Mouse (Mus musculus) skeletal muscle tissue, adult 2 months (tissue): Measurements from ENCODE around the gene Ism2.

Source experiments
- DNase-seq: peaks from one replicate; pipeline ENCODE4 v3.0.0-alpha.2; 2012; ENCODE audit warnings: low read depth, low spot score

Ism2 gene

DNA sequence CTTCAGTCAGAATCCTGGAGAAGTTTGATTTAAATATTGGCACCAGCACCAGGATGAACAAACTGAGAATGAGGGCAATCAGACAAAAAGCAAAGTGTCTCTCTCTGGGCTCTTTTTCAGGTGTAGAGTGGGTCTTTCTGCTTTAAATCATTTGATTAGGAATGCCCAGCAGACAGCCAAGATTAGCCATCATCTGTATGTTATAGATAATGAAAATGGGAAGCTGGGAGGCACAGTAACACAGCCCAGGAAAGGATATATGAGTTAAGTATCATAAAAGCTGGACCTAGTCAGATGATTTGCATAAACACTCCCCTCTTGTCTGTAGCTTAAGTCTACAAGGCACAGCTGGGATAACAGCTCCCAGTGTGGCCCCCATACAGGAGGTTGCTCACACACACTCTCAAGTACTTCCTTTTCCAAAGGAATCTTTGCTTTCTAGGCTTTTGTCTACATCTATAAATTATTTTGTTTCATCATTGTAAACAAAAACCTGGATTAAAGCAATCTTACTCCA lies 69.1 kb downstream of the Ism2 start:
- DNase-seq: no peak

DNA sequence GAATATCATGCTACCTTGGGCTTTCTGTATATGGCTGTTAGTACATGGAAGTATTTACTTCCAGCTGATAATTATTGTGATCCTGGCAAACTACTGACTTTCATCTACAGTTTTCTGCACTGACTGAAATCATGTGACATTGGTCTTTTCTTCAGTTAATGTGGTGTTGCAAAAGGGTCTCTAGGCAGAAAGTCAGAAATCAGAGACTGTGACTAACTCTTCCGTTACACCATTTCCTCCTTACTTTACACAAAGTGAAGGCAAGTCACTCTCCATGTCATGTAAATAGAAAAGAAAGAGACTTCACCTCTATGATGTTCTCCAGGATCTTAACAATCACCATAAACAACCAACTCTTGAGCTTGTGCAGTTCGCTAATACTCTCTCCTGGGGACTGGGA lies 69.9 kb downstream of the Ism2 start:
- DNase-seq: no peak
